Mouse (Mus musculus): ENCODE data around the gene C1qc. TPM values are rescaled to one million over a fixed set of nuclear protein-coding genes. Genes with fewer than 3 reads are reported as not detected.

The C1qc gene
- polyA plus RNA-seq, 1 experiment from 2014 or later: 25.5 TPM

DNA sequence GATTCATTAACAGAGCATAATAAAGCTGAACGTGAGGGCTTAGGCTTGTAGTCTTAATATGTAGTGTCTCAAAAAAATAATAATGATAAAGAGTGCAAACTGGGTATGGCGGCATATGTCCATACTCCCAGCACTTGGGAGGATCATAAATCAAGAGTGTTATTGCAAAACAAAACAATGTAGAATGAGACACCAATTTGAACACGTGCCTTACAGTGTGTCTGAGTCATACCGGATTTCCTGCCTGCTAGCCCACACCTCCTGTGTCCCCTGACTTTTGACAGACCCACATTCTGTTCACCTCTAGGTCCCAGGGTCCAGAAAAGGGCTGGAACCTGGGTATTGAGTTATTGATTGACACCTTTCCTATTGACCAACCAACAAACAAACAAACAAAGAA is 50.8 kb downstream of the C1qc start:
- ATAC-seq (ENCODE audit: low read depth): no peak
- no peak overlapping the region for H3K27ac ChIP-seq (replicated peaks)
- H3K9me3 ChIP-seq: no peaks in the 10 kb centered on the region
- H3K4me1 ChIP-seq (replicated peaks): peaks cover 28% of the 10 kb centered on the region
- H3K4me2 ChIP-seq: no peak overlapping the region
- no peaks in the 10 kb centered on the region for H3K36me3 ChIP-seq
- WGBS: 86% methylated on average over 4 of the region's 4 CpGs
- H3K4me3 ChIP-seq: no peak overlapping the region
- no peak overlapping the region for H3K9ac ChIP-seq
- H3K27me3 ChIP-seq: no peaks in the 10 kb centered on the region

DNA sequence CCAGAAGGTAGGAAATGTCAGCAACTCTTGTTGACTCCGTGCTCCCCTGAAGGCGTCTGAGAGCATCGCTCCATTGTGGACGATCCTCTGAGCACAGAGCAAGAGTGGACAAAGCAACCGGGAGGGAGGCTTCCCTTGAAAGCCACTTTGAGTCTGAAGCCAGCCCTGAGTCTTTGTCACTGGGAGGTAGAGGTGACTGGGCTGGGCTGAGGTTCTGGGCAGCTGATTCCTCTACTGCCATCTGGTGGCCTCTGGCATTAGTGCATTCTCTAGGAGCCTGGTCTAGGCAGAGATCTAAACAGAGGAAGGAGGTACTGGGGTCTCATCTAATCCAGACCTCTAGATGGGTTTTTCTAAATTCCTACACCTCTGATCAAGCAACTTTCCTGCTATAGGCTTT is 51.8 kb downstream of the C1qc start:
- WGBS: 9% methylated on average over 5 of the region's 5 CpGs

More for the DNA sequence above, 51.8 kb downstream of the C1qc start:
- Histone ChIP-seq H3K9ac (no peak overlapping the region), H3K27me3 (no peaks in the 10 kb centered on the region), H3K4me3 (no peak overlapping the region), H3K4me1 (replicated peaks) (peaks cover 34% of the 10 kb centered on the region), H3K36me3 (no peaks in the 10 kb centered on the region), H3K27ac (replicated peaks) (no peak overlapping the region), H3K9me3 (no peaks in the 10 kb centered on the region), H3K4me2 (no peak overlapping the region)
- peak; percentile 32; the same call in 1 of the 2 replicates for ATAC-seq (ENCODE audit: low read depth)

Other genes starting within 250 kb of the C1qc start
- 16.8 and 18.6 TPM in 2 replicates for gene Ephb2, start 57.1 kb downstream of the C1qc start, polyA plus RNA-seq (2015; fragmentation: Nextera tagmentation; extraction: Ambion mirVana)
- 47.3 and 50.5 TPM in 2 replicates for gene C1qb, start 6.9 kb downstream of the C1qc start, polyA plus RNA-seq (2015; fragmentation: Nextera tagmentation; extraction: Ambion mirVana)
- gene C1qa, start 5.7 kb upstream of the C1qc start, polyA plus RNA-seq (2015; fragmentation: Nextera tagmentation; extraction: Ambion mirVana): 23.2 and 28.5 TPM in 2 replicates
- gene Epha8, start 63.8 kb upstream of the C1qc start, polyA plus RNA-seq (2015; fragmentation: Nextera tagmentation; extraction: Ambion mirVana): 8.0 and 9.1 TPM in 2 replicates
- gene Zbtb40, start 155.7 kb upstream of the C1qc start, polyA plus RNA-seq (2015; fragmentation: Nextera tagmentation; extraction: Ambion mirVana): 3.6 and 4.5 TPM in 2 replicates

Data from neural tube, embryonic 13.5 days (tissue).